Mouse (Mus musculus) urinary bladder, postnatal 36 days (tissue): ENCODE results near the gene Sbds.

Source experiments
- DNase-seq, 2 experiments: peaks; one replicate each; pipeline ENCODE4 v3.0.0; 2022; ENCODE audit warnings: low spot score in 2 of 2, mixed read lengths in 1 of 2

Gene Sbds

DNA sequence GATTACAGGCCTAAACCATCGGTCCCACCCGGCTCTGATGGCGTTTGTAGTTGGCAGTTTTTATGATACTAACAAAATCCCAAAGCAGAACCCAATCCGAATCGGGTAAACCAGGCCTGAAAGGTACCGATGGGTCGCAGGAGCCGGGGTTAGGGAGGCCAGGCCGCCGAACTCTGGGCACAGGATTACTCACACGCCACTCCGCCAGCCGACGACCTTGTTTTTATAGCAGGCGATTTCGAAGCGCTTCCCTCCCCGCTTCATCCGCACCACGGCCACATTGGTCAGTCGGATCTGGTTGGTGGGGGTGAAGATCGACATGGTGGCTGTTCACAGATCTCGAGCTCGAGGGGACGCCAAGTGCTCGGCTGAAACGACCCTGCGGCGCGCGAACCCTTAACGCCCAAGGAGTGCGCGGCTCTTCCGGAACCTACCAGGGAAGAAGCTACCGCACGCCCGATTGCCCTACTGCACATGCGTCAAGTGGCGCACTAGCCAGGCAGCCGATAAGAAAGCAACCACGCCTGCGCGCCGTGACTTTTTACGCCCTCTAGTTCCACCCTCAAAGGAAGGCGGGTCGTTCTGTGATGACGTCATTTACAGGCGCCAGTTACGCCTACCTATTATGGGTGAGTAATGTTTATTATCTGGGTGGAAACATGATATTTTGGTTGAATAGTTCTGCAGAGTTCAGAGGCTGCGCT is at the start of gene Sbds, which contains the start of gene Tyw1:
Gene Sbds, minus strand, starts transcription at position 514 of the 704 bp plus-strand sequence.
Gene Tyw1, plus strand, starts transcription at position 603 of the 704 bp plus-strand sequence.
- DNase-seq: peak; percentile 96 to 99

DNA sequence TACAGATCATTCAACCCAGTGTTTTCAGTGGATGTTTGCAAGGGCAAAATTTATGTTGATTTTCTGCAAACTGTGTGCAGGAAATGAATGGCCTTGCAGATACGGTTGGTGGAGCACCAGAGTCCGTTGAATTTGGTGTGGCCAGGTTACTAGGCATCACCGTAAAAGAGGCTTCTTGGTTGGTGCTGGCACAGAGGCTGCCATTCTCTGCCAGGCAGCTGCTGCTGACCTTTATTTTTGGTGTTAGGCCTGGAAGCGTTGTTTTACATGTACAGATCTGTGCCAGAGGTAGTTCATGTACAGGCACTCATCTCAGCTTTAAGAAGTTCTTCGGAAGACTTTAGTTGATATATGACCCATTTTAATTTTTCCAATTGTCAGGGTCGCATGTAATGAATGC is 48.3 kb upstream of the Sbds start:
- DNase-seq: no peak

DNA sequence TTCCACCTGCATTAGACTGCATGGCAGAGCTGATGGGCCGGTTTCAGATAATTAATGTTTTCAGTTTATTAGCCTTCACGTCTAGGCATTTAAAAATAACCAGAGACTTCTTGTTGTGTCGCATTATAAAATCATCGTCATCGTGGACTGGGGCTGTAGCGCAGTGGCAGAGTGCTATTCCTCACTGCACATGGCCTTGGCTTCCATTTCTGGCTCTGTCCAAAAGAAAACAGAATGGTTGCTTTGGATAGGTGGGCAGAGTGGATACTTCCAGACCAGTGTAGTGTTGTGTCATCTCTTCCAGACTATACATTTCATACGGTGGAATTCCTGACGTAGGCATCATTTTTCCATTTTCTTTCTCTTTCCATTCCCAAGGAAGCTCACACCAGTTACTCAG is 44.2 kb upstream of the Sbds start:
- DNase-seq: no peak

DNA sequence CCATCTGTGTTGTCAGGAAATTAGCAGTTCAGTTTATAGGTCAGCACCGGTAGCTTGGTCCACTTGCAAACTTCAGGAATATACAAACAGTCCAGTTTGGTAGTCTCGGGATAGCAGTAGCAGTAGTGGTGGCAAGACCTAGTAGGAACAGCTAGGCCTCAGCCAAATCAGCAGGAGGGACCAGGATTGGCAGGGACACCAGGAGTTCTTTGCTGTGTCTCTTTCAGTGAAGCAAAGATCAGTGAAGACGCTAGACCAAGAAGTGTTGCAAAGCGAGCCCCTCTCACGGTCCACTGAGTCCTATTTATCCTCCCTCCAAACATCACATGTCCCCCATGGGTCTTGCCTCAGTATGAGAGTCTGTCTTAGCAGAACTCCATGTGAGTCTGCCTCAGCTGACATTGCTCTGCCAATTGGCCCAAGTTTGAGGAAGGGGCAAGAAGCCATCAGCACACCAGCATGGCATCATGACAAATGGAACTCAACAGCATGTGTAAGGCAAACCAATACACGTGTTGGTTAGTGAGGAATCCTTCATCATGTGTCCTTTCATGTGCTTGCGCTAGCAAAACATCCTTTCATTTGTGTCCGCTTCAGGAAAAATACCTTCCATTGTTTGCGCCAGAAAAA is 43.6 kb upstream of the Sbds start:
- DNase-seq: no peak

DNA sequence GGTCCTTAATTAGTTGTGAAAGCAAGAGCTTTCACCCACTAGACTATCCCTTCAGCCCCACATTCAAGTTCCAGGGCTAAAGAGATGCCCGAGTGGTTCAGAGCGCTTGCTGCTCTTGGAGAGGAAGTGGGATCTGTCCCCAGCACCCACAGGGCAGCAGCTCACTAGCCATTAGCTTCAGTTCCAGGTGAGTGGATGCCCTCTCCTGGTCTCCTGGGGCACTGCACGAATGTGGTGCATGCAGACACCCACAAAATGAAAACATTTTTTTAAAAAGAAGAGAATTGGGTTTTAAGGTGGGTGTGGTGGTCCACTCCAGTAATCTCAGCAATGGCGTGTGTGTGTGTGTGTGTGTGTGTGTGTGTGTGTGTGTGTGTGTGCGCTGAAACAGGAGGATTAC is 40.7 kb upstream of the Sbds start:
- DNase-seq: no peak

DNA sequence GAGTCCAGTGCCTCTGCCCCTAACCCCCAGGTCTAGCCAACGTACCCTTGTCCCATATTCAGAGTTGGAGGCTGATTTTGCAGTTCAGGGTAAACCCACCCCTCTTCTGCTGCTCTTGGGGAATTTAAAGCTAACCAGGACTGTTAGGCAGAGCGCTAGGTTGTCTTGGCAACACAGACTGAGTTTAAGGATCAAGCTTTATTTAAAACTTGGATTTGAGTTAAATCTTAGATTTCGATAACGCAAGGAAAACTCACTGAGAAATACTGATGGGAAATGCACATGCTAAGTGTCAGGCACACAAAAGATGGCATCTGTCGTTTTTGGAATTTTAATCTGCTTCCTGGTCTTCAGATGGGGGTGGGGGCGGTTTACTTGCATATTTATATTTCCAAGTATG is 39.3 kb upstream of the Sbds start:
- no peak for DNase-seq

DNA sequence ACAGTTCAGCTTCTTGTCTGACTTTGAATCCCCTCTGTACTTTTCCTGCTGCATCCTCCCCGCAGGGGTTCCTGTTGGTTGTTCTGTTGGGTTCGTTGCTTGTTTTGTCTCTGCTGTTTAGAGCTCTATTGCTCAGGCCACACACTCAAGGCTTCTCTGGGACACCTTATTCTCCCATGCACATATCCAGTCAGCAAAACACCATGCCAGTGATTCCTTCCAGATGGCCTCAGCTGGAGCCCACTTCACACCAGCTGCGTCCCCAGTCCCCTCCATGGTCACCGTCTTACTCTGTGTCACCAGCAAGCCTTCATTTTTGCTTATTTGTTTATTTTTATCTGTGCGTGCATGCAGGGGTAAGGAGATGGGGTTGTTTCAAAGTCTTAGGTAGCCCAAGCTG is 38.6 kb upstream of the Sbds start:
- DNase-seq: no peak

DNA sequence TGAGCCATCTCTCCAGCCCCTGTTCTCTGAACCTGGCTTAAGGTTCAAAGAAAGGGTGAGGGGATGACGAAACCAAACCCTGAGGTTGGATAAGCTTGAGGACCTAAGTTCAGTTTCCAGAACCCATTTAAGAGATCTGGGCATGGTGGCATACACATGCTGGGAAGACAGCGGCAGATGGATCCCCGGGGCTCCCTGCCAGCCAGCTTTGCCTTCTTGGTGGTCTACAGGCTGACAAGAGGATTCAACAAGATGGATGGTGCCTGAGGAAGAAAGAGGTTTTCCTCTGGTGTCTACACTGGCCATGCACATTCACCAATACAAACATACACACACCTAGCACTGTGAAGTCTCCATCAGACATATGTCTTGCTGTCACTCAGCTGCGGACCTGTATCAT is 37.6 kb upstream of the Sbds start:
- no peak for DNase-seq

DNA sequence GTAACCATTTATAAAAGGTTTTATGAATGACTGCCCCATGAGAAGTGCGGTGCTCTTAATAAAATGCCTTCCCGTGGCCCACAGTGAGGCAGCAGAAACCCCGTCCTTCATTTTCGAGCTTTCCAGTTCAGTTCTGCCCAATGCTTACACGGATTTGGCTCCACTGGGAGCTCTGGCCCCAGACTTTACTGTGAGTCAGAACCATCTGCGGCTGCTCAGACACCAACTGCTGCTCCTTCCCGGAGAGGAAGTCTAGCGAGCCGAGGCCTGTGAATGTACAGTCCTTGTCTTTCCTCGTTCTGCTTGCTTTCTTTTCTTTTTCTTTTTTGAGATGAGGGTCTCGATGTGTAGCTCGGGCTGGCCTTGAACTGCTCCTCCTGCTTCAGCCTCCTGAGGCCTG is 35.4 kb upstream of the Sbds start:
- no peak for DNase-seq

DNA sequence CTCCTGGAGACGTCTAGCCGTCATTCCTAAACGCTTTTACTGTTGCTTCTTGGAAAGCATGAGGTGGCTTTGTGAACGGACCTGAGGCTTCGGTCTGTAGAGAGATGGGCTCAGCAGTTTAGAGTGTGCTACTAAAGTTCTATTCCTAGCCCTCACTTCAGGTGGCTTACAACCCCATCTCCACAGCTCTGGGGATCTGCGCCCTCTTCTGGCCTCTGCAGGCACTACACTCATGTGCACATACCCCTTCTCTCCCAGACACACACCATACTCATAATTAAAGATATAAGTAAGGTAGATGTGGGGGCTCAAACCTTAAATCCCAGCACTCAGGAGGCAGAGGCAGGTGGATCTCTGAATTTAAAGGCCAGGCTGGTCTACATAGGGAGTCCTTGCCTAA is 34.9 kb upstream of the Sbds start:
- no peak for DNase-seq

DNA sequence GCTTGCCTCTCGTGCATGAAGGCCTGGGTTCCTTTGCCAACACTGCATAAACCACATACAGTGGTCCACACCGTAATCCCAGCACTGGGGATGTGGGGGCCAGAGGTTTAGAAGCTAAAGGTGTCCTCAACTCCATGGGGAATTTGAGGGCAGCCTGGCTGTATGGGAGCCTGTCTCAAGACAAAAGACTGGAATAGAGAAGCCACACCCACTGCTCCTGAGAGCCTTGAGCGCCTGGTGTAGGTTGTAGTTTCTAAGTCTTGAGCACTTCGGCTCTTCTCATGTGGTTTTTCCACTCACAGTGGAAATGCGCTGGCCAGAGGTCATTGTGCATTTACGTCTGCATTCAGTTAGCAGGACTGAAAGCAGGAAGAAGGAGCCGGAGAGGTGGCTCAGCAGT is 32.8 kb upstream of the Sbds start:
- DNase-seq: no peak

DNA sequence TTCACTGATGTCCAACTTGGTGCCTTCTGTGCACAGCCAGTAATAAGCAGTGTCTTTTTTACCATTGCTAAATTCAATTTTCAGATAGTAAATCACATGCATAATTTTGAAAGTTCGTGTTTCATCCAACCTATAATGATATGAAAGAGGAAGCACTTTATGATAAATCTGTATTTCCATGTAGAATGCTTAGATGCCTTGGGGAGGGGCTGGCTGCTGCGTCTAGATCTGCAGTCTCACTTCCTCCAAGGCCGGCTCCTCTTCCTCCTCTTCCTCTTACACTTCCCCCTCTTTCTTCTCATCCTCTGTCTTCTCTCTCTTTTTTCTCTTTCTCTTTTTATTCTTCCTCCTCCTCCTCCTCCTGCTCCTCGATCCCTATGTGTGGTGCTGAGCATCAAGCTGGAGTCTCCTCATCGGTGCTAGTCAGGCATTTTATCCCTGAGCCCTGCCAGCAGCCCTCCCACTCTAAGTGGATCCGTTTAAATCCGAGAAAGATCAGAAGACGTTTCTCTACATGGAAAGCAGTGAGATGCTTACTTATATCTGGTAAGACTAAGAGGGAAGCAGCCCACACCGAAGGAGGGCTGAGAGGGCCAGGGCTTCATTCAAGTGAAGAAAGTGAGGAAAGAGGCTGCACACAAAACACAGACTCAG is 27.9 kb upstream of the Sbds start:
- DNase-seq: no peak

DNA sequence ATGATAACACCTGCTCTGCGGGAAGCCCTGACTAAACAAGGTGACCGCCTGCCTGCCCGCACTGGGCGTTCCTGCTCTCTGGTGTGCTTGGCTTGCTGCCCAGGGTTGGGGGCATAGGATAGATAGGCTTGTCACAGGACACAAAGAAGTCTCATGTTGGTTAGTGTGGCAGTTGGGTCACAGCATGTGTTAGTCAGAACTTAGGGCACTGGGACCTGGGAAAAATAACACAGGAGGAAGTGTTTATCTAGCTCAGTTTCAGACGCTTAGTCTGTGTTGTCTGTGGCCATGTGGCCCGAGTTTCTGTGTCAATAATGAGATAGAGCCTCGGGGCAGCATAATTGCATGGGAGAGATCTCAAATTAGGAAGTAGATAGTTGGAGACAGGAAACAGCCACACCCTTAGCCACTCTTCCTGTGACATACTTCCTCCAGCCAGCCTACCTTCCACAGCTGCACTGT is 22.7 kb upstream of the Sbds start:
- no peak for DNase-seq

DNA sequence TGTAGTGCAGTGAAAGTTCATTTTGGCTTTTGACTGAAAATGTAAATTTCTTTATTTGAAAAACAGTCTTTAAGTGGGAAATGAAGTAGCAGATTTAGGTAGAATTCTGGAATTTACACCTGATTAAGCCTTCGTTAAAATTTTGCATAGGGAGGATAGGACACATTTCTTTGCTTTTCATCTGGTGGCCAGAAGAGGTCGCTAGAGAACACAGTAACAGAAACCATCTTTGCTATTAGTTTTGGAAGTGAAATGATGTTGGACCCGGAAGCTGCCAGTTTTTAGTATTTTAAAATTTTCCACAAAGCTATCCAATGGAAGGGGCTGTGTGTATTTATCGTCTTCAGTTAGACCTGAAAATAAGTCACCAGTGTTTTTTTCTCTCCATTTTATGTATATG is 20.2 kb upstream of the Sbds start:
- DNase-seq: no peak

DNA sequence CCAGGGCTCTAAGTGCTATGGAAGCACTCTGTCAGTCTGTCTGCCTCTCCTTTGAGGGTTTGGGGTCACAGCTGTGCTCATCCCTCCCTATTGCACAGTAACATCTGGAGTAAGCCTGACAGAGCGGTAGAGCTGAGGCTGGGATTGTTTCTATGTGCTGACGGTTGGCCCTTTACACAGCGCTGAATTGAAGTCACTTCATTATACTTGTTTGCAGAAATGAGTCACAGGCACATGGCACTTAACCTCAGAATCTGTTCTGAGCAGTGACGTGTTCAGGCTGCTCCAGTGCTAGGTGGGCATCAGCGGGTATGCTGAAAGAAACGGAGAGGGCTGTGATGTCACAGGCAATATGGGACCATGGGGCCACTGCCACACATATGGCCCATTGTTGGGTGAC is 17.7 kb upstream of the Sbds start:
- DNase-seq: no peak

DNA sequence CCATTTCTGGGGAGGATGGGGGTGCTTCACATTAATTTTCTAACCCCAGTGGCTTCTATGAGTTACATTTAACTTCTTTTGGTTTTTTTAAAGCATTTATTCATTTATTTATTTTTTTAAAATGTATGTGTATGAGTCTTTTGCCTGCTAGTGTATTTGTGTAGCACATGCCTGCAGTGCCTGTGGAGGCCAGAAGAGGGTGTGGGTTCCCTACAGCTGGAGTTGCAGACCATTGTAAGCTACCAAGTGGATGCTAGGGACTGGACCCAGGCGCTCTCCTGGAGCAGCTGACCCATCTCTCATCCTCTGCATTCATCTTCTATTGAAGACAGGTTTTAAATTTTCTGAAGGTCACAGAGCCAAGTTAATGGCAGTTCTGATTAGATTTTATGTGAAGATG is 17.0 kb upstream of the Sbds start:
- no peak for DNase-seq

DNA sequence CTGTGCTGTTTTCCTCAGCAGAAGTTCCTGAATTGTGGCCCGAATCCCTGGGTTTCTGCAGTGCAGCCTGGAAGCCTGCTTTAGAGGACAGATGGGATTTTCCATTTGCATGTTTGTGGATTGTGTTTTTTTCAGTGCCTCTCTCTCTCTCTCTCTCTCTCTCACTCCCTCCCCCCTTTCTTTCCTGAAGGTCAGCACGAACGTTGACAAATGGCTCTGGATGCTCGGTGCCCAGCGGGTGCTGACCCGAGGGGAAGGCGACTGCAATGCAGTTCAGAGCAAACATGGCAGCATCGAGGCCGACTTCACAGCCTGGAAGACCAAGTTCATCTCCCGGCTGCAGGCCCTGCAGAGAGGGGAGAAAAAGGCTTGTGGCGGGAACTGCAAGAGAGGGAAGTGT is 13.6 kb upstream of the Sbds start:
- no peak for DNase-seq

DNA sequence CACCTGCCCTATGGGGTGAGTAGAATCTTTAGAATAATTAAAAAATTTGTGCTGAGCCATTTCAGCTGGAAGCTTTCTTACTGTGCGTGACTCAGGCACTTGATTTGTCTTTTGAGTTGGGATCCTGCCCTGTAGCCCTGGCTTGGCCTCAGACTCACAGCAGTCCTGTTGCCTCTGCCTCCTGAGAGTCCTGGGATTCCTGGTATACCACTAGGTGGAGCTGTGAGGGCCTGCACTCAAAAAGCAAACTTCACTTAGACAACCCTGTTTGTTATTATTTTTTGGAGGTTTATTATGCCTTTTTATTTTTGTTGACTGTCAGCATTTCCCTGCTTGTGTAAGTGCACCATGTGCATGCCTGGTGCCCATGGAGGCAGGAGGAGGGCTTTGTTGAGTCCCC is 12.0 kb upstream of the Sbds start:
- DNase-seq: no peak

DNA sequence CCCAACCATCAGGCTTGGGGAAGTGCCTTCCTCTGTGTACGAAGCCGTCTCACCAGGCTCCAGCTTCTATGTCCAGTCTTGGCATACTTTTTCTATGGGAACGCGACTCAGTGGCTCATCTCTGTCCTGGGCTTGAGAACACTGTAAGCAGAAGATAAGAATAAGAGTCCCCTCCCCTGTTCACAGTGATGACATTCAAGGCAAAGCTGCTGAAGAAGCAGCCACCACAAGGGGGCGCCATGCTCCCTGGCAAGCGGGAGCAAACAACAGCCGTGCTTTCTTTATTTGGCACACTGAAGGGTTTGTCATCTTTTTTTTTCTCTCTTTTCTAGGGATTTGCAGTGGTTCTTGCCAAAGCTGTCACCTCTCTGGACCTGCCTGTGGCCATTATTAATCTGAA is 11.3 kb upstream of the Sbds start:
- no peak for DNase-seq

DNA sequence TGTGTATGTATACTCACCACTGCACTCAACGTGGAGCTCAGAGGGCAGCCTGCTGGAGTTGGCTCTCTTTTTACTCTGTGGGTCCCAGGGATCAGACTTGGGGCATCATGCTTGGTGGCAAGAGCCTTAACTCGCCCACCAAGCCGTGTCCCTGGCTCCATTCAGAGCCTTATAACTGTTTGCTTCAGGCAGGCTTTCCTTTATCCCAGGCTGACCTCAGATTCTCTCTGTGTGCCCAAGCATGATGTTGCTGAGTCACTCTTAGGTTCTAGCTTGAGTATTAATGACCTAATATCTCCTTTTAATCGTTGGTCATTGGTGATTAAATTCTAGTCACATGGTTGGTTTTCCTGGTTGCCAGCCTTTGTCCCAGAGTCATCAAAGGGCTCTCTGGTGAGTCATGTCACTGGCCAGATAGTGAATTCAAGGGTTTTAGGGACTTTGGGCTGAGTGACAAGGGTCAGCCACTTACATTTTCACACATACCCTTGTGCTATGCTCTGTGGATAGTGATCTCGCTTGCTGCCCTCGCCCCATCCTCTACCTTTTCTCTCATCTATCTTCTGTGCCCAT is 9.2 kb upstream of the Sbds start:
- DNase-seq: no peak

DNA sequence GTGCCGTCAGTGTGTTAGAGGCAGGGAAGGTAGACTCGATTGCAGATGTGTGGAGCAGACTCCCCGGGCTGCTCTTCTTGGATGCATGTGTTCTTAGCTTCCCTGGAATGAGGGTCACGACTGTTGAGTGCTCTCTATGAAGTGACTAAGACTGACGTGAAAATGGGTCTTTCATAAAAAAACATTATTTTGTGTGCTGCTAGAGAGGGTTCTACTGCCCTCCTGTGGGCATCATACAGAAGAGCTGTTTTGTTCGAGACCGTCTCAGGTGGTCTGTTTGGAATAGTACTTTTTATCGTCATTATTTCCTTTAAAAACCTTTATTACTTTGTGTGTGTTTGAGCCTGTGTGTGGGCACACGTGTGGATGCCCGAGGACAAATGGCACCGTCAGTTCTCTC is 8.1 kb upstream of the Sbds start:
- no peak for DNase-seq

DNA sequence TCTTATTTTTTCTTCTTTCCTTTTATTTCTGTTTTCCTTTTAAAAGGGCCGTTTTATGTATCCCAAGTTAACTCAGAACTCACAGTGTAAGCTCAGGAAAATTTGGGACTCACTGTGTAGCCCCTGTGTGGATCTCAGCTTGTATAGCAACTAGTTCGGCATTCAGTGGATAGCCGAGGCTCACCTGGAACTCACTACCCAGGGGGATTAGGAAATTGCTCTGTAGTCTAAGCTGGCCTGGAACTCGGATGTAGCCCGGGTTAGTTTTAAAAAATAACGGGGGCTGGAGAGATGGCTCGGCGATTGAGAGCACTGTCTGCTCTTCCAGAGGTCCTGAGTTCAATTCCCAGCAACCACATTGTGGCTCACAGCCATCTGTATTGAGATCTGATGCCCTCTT is 2.0 kb upstream of the Sbds start:
- no peak for DNase-seq
